Mouse (Mus musculus) CH12F3 (cell line): ENCODE data around the gene Gm765.

Source experiments
- in situ Hi-C: fragments of 300-500 bp; cut with MboI; formaldehyde crosslinking; loops from 2 replicates; pipeline ENCODE4 v1.14.3; 2020; ENCODE audit warnings: low sequenced_read_pairs

Gene Gm765

GRCm38 (mm10) chr6:98223923-98224322 lies 118.6 kb downstream of the Gm765 start:
- in situ Hi-C loops: no loop called here

GRCm38 (mm10) chr6:98221970-98222369 lies 120.6 kb downstream of the Gm765 start:
- in situ Hi-C loops: no loop called here

- in situ Hi-C loops: no loop called here
Measured at GRCm38 (mm10) chr6:98212225-98212624, 130.3 kb downstream of the Gm765 start.

DNA sequence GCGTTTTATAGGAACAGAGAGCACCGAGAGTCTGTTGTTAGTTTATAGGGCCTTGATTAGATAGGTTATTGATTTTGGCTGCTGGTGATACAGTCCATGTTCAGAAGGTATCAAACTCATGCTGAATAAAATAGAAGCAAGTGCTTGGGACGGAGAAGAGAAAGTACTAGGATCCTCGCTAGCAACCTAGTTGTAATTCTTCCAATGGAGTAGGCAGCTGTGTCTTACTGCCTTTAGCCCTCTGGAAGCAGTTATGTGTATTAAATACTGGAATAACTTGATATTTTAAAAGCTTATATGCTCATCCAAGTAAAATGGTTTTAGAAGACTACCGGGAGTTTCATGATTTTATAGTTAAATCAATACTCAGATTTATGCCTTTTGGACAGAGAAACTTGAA lies 132.3 kb downstream of the Gm765 start:
- in situ Hi-C loops: no loop called here

- in situ Hi-C loops: no loop called here
Measured at GRCm38 (mm10) chr6:98208051-98208450, 134.5 kb downstream of the Gm765 start.

DNA sequence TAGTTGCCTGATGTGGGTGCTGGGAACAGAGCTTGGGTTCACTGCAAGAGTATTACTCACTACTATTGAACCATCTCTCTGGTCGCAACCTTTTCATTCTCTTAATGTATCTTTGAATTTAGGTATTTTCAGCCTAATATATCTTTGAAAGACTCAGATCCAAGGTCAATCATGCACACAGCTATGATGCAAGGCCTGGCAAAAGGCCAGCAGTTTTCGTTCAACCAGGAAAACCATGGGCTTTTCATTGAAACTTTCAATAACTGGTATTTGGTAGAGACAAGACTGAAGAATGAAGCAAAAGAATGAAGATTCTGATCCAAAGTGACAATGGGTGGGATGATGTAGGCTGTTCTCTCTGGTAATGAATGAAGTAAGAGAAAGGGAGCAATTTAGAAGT lies 143.8 kb downstream of the Gm765 start:
- in situ Hi-C loops: no loop called here

DNA sequence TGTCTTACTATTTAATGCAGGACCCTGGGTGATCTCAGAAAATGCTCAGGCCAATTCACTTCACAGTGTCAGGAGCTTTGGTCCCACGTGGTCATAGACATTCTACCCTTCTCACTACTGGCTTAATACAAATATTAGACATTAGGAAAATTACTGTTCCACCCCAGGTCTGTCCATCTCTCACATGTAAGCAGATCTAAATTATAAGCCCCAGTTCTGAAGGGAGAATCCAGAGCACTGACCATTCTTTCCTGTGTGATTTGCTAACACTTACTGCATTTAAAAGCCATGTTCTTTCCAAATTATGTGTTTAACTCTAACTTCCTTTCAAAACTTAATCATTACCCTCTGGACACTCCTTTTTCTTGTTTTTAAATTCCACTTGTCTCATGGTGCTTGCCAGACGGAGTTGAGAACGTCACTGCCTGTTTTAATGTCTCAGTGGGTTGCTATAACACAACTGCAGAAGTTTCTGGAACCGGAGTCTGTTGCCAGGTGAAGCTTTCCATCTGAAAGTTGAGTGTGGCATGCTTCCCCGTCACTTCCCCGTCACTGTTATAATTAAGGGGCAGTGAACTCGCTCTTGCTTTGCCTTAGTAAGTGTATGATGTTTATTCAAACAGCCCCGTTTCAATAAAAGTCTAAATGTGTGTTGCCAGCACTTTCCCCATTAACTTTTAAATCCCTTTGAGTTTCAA lies 151.7 kb downstream of the Gm765 start:
- in situ Hi-C loops: no loop called here
